Mouse (Mus musculus) MEL (cell line): ENCODE measurements around the gene Vmp1. TPM values are rescaled to one million over a fixed set of nuclear protein-coding genes. Genes with fewer than 3 reads are reported as not detected.

Experiments
- DNase-seq: peaks from one replicate; pipeline ENCODE4 v3.0.0; 2011; ENCODE audit warnings: low read depth, low spot score
- H3K27ac ChIP-seq: 2 replicates; pipeline ENCODE4 v1.5.1; 2012; ENCODE audit warnings: low read depth, mild to moderate bottlenecking, control low read depth, low read length, moderate library complexity; ENCODE audit not compliant: control insufficient read depth
- H3K27me3 ChIP-seq, 2 experiments: fragments of 150-350 bp in 1 of 2; sonication (generic) in 1 of 2; 2 replicates each; pipeline ENCODE4 v1.6.1; 2012; ENCODE audit warnings: low read length in 2 of 2, mild to moderate bottlenecking in 2 of 2, improper control_type of control experiment in 1 of 2, moderate library complexity in 1 of 2; ENCODE audit not compliant: insufficient read depth in 2 of 2, control insufficient read depth in 1 of 2
- H3K36me3 ChIP-seq, 2 experiments: 2 replicates each; pipeline ENCODE4 v1.6.1; 2012 to 2014; ENCODE audit warnings: low read length in 2 of 2, improper control_type of control experiment in 1 of 2, inconsistent platforms in 1 of 2, mild to moderate bottlenecking in 1 of 2; ENCODE audit not compliant: insufficient read depth in 2 of 2, control insufficient read depth in 1 of 2
- H3K4me1 ChIP-seq, 2 experiments: fragments of 150-350 bp in 1 of 2; sonication (generic) in 1 of 2; 2 replicates each; pipeline ENCODE4 v1.6.1; 2012; ENCODE audit warnings: low read length in 2 of 2, improper control_type of control experiment in 1 of 2, mild to moderate bottlenecking in 1 of 2; ENCODE audit not compliant: insufficient read depth in 2 of 2, control insufficient read depth in 1 of 2
- H3K4me3 ChIP-seq, 2 experiments: fragments of 150-350 bp in 1 of 2; sonication (generic) in 1 of 2; 2 replicates each; pipeline ENCODE4 v1.5.1; 2012; ENCODE audit warnings: low read depth in 2 of 2, low read length in 2 of 2, mild to moderate bottlenecking in 2 of 2, moderate library complexity in 2 of 2, control low read depth in 1 of 2, improper control_type of control experiment in 1 of 2; ENCODE audit not compliant: control insufficient read depth in 1 of 2, insufficient read depth in 1 of 2
- H3K79me2 ChIP-seq: 2 replicates; pipeline ENCODE4 v1.6.1; 2012; ENCODE audit warnings: mild to moderate bottlenecking, low read length, moderate library complexity; ENCODE audit not compliant: control insufficient read depth, poor library complexity, insufficient read depth
- H3K9ac ChIP-seq: 2 replicates; pipeline ENCODE4 v1.6.1; 2012; ENCODE audit warnings: low read depth, mild to moderate bottlenecking, control low read depth, low read length, moderate library complexity; ENCODE audit not compliant: control insufficient read depth, poor library complexity, severe bottlenecking
- H3K9me3 ChIP-seq: fragments of 150-350 bp; sonication (generic); replicated peaks from 2 replicates; pipeline ENCODE4 v1.6.1; 2012; ENCODE audit warnings: mild to moderate bottlenecking, low read length, improper control_type of control experiment, moderate library complexity; ENCODE audit not compliant: insufficient read depth
- BHLHE40 ChIP-seq: IDR thresholded peaks from 2 replicates; pipeline ENCODE4 v1.6.1; 2012; ENCODE audit warnings: low read depth, mild to moderate bottlenecking, inconsistent platforms, low read length, improper control_type of control experiment, borderline replicate concordance
- E2F4 ChIP-seq: IDR thresholded peaks from 2 replicates; pipeline ENCODE4 v1.6.1; 2011; ENCODE audit warnings: low read depth, low read length, improper control_type of control experiment, borderline replicate concordance
- EP300 ChIP-seq, 2 experiments: IDR thresholded peaks; 2 replicates each; pipeline ENCODE4 v1.6.1; 2011; ENCODE audit warnings: improper control_type of control experiment in 2 of 2, low read length in 2 of 2, low read depth in 1 of 2, mild to moderate bottlenecking in 1 of 2
- GATA1 ChIP-seq: IDR thresholded peaks from 2 replicates; pipeline ENCODE4 v1.6.1; 2011; ENCODE audit warnings: low read depth, low read length, improper control_type of control experiment
- HCFC1 ChIP-seq: IDR thresholded peaks from 2 replicates; pipeline ENCODE4 v1.6.1; 2012; ENCODE audit warnings: low read depth, mild to moderate bottlenecking, inconsistent platforms, low read length, improper control_type of control experiment, moderate library complexity
- JUND ChIP-seq: IDR thresholded peaks from 2 replicates; pipeline ENCODE4 v1.6.1; 2011; ENCODE audit warnings: low read depth, mild to moderate bottlenecking, improper control_type of control experiment, low read length
- MAFK ChIP-seq: IDR thresholded peaks from 2 replicates; pipeline ENCODE4 v1.6.1; 2011; ENCODE audit warnings: low read depth, mild to moderate bottlenecking, low read length, improper control_type of control experiment, borderline replicate concordance
- MYC ChIP-seq: IDR thresholded peaks from 2 replicates; pipeline ENCODE4 v1.6.1; 2011; ENCODE audit warnings: low read depth, mild to moderate bottlenecking, low read length, improper control_type of control experiment, moderate library complexity
- RAD21 ChIP-seq: IDR thresholded peaks from 2 replicates; pipeline ENCODE4 v1.6.1; 2011; ENCODE audit warnings: mild to moderate bottlenecking, low read depth, low read length, improper control_type of control experiment
- SMC3 ChIP-seq: IDR thresholded peaks from 2 replicates; pipeline ENCODE4 v1.6.1; 2011; ENCODE audit warnings: low read depth, low read length, improper control_type of control experiment
- TBP ChIP-seq: IDR thresholded peaks from 2 replicates; pipeline ENCODE4 v1.8.0; 2011; ENCODE audit warnings: low read depth, low read length, improper control_type of control experiment
- USF1 ChIP-seq: IDR thresholded peaks from 2 replicates; pipeline ENCODE4 v1.6.1; 2014; ENCODE audit warnings: low read depth, mild to moderate bottlenecking, inconsistent platforms, low read length, improper control_type of control experiment, moderate library complexity
- ZNF384 ChIP-seq: IDR thresholded peaks from 2 replicates; pipeline ENCODE4 v1.6.1; 2012; ENCODE audit warnings: low read depth, mild to moderate bottlenecking, inconsistent platforms, low read length, improper control_type of control experiment
- polyA plus RNA-seq, 2 experiments: library from polyadenylated mRNA; stranded (reverse) in 1 of 2; unstranded in 1 of 2; fragments of >175 nt in 1 of 2; fragments of >200 nt in 1 of 2; gene quantifications; 2 replicates each; pipeline versions ENCODE4 v1.2.1 to v1.2.4; 2012; ENCODE audit warnings: low replicate concordance in 2 of 2, low read depth in 1 of 2; ENCODE audit not compliant: insufficient read length in 2 of 2, insufficient read depth in 1 of 2, missing spikeins in 1 of 2
- total RNA-seq: library from RNA; depleted of rRNA; stranded (reverse); fragments of 300-350 nt; gene quantifications from 2 replicates; pipeline ENCODE4 v1.2.3, GENCODE M21; 2012; rRNA removed

Gene Vmp1
- total and polyA plus RNA-seq, 3 experiments, result 61.8 to 94.9 TPM; not detected in 1

- no peak for TF ChIP-seq HCFC1
- TF ChIP-seq E2F4, result no peak
These were observed 143.7 kb downstream of the Vmp1 start (continued) for GRCm38 (mm10) chr11:86539716-86540475.

DNA sequence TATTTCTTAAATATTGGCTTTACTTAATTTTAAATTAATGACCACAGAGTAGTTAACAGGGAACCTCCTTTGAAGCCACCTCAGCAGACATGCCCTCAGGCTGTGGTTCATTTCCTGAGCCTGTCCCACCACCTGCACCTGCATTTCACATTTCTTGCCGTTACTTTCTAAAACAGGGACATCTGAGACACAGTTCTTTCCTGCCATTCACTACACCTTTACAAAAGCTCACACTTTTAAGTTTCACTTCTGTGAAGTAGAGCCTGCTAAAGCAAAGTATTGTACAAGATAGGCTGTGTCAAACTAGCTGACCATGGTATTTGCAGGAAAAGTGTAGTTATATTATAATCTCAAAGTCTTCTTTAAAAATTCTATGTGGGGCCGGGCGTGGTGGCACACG, 144.8 kb downstream of the Vmp1 start:
- peaks cover 4 to 8% of the 10 kb centered on the region in 2 experiments; a peak in 3 of 4 replicates for H3K4me1 ChIP-seq
- peaks cover 23 to 30% of the 10 kb centered on the region in 2 experiments for H3K36me3 ChIP-seq
- no peaks in the 10 kb centered on the region for H3K27me3 ChIP-seq
- no peaks in the 10 kb centered on the region for H3K9me3 ChIP-seq
- H3K79me2 ChIP-seq, result peaks cover 63% of the 10 kb centered on the region
- no peak overlapping the region for H3K27ac ChIP-seq
- no peak for DNase-seq
- no peak overlapping the region for H3K9ac ChIP-seq
- no peak overlapping the region for H3K4me3 ChIP-seq
- TF ChIP-seq GATA1, result no peak
- TF ChIP-seq EP300 (IDR thresholded peaks at IDR 0.05; ENCODE audit: low read depth in 1 of 2, low read length in 2 of 2), result no peak

DNA sequence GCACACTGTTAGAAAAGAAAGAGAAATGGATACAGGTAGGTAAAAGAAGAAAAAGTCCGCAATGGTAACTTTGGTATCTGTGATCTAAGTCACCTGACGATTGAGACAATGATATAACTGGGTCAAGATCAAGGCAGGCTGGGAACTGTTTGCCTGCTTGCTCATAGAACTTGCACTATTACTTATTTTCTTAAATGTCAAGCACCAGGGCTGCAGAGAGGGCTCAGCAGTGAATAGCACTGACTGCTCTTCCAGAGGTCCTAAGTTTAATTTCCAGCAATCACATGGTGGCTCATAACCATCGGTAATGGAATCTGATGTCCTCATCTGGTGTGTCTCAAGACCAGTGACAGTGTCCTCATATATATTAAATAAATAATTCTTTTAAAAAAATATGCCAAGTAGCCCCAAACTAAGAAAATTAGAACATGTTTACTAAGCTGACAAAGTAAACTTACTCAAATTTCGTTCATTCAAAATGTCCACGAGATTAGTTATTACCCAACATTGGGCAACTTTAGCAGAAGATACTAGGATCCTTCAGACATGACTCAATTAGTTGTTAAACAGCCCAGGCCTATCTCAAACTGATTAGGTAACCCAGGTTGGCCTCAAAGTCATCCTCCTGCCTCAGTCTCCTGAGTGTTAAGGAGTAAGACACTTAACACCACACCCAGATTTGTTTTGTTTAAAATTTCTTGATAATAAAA, 149.3 kb downstream of the Vmp1 start:
- Histone ChIP-seq H3K27ac (no peak overlapping the region), H3K36me3 (peaks cover 14 to 47% of the 10 kb centered on the region in 2 experiments), H3K9me3 (no peaks in the 10 kb centered on the region), H3K4me3 (no peak overlapping the region), H3K27me3 (no peaks in the 10 kb centered on the region), H3K4me1 (peaks cover 0 to 6% of the 10 kb centered on the region in 2 experiments; a peak in 1 of 4 replicates), H3K9ac (no peak overlapping the region), H3K79me2 (peaks cover 25% of the 10 kb centered on the region)
- no peak for DNase-seq
- TF ChIP-seq JUND (no peak), SMC3 (no peak), RAD21 (no peak), MYC (no peak), MAFK (no peak), HCFC1 (no peak), TBP (no peak), USF1 (no peak), ZNF384 (no peak), BHLHE40 (no peak)

Other genes starting within 250 kb of the Vmp1 start
- 40.3 and 42.0 TPM in 2 replicates for gene Rnft1, start 199.2 kb downstream of the Vmp1 start, total RNA-seq
- gene Rnft1, start 199.2 kb downstream of the Vmp1 start, polyA plus RNA-seq, result 10 to 100 TPM in 1 of 2 experiments, not detected in 1; 38.1 TPM
- gene Rps6kb1, start 139.0 kb downstream of the Vmp1 start, total RNA-seq, result 39.3 and 39.8 TPM in 2 replicates
- gene Rps6kb1, start 139.0 kb downstream of the Vmp1 start, polyA plus RNA-seq, result 10 to 100 TPM; 49.4 to 73.6 TPM
- gene Tubd1, start 138.8 kb downstream of the Vmp1 start, total RNA-seq, result 21.5 and 23.4 TPM in 2 replicates
- 10 to 100 TPM in 1 of 2 experiments, not detected in 1; 14.4 TPM for gene Tubd1, start 138.8 kb downstream of the Vmp1 start, polyA plus RNA-seq
- gene Ptrh2, start 149 bp upstream of the Vmp1 start, total RNA-seq, result 37.3 and 40.3 TPM in 2 replicates
- gene Ptrh2, start 149 bp upstream of the Vmp1 start, polyA plus RNA-seq, result 10 to 100 TPM in 1 of 2 experiments, not detected in 1; 30.0 TPM
- 205 and 269 TPM in 2 replicates for gene Cltc, start 73.7 kb upstream of the Vmp1 start, total RNA-seq
- 100 to 1,000 TPM; 149 to 300 TPM for gene Cltc, start 73.7 kb upstream of the Vmp1 start, polyA plus RNA-seq
- 15.5 and 16.1 TPM in 2 replicates for gene Dhx40, start 123.9 kb upstream of the Vmp1 start, total RNA-seq
- gene Dhx40, start 123.9 kb upstream of the Vmp1 start, polyA plus RNA-seq, result 10 to 100 TPM in 1 of 2 experiments, not detected in 1; 10.1 TPM